Mouse (Mus musculus) Patski (cell line): ENCODE measurements around the gene Olfr476. TPM values are rescaled to one million over a fixed set of nuclear protein-coding genes. Genes with fewer than 3 reads are reported as not detected.
"Not testable (repeated sequence)": the region's sequence is repeated elsewhere in the genome, so short reads cannot be mapped to it uniquely, and the experiment has no call there.

Experiments
- ATAC-seq: fragments of 100-300 bp; one replicate; pipeline ENCODE4 v1.8.0; 2021
- CTCF ChIA-PET: fragments of 350-600 bp; sonication (Branson Sonifier 250); formaldehyde crosslinking; loops from one replicate; lab custom pipeline; 2022; ENCODE audit warnings: inconsistent platforms; lab: Charles Lee
- POLR2A ChIA-PET: fragments of 350-600 bp; sonication (Branson Sonifier 250); formaldehyde crosslinking; loops from one replicate; lab custom pipeline; 2022; ENCODE audit warnings: antibody characterized with exemption, inconsistent platforms; lab: Charles Lee
- DNase-seq: peaks from one replicate; pipeline ENCODE4 v3.0.0-alpha.2; 2011; ENCODE audit warnings: low read depth, low spot score
- H3K27me3 ChIP-seq: fragments of 371-371 bp; one replicate; pipeline ENCODE4 v1.5.1; 2021
- CTCF ChIP-seq: fragments of 100-300 bp; IDR thresholded peaks from one replicate; pipeline ENCODE4 v1.5.1; 2021
- in situ Hi-C: fragments of 300-500 bp; cut with MboI; formaldehyde crosslinking; loops from 3 replicates; pipeline ENCODE4 v1.11.1; 2018; ENCODE audit warnings: low pct_unique_long_range_greater_than_20kb, mixed read lengths
- polyA plus RNA-seq: library from polyadenylated mRNA; unstranded; gene quantifications from one replicate; pipeline ENCODE4 v1.2.3, GENCODE M21; 2021

Gene Olfr476
- not detected for polyA plus RNA-seq

DNA sequence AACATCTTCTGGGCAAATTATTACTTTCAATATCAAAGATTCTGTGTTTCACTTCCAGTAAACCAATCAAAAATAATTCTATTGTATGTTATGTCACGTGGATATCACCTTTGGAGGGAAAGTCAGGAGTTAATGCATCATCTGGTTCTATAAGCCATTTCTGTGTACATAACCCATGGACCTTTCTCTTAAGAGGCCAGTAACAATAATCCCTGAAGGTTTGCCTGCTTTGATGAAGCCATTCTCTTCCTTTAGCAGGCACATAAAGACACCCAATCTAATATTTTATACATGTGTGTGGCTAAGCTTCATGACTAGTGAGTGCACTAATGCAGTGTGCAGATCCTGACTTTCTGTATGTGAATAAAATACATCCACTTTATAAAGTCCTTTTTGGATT is at the start of gene Olfr476:
TSS of gene Olfr476 (plus strand) at position 301 of the 400 bp plus-strand sequence.
- TF ChIP-seq CTCF = no peak
- CTCF ChIA-PET = no interaction called here
- no peaks in the 10 kb centered on the region for H3K27me3 ChIP-seq
- in situ Hi-C loops = no loop called here
- DNase-seq = no peak
- no peak for ATAC-seq
- POLR2A ChIA-PET = no interaction called here

DNA sequence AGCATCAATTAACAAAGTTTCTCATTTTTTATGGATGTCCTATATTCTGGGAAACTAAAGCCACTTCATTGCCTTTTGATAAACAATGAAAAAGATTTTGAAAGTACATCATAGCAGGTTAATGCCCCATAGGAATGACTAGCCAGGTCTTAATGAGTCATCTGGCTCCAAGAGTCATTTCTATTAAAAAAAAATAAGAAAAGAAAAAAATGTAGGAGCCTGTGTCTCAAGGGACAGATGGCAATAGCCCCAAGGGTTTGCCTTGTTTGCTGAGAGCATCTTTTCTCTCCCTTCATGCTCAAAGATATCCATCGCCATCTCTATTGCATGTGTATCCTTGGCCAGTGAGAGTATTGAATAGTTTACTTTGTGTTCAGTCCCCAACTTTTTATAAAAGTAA is 34.5 kb upstream of the Olfr476 start, which contains the start of gene Olfr473:
TSS of gene Olfr473 (plus strand) at position 301 of the 400 bp plus-strand sequence.
- ATAC-seq (no peak), DNase-seq (no peak)
- H3K27me3 ChIP-seq = no peaks in the 10 kb centered on the region
- ChIA-PET CTCF (no interaction called here), POLR2A (no interaction called here)
- in situ Hi-C loops = no loop called here
- TF ChIP-seq CTCF = no peak

DNA sequence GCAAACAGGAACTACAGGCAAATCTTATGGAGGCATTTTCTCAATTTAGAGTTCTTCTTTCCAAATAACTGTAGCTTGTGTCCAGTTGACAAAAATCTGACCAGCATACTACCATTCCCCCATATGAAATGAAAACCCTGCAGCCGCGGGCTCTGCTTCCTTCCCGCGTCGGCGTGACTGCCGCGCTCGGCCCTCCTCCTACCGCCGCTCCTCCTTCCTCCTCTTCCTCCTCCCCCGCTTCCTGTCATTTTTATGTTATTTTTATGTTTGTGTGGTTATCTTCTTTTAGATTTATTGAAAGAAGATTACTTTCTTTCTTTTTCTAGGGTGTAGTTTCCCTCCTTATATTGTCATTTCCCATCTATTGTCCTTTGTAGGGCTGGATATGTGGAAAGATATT is 12.1 kb upstream of the Olfr476 start:
- CTCF ChIA-PET, POLR2A ChIA-PET, in situ Hi-C loops, DNase-seq, ATAC-seq, H3K27me3 ChIP-seq: not testable (repeated sequence)

DNA sequence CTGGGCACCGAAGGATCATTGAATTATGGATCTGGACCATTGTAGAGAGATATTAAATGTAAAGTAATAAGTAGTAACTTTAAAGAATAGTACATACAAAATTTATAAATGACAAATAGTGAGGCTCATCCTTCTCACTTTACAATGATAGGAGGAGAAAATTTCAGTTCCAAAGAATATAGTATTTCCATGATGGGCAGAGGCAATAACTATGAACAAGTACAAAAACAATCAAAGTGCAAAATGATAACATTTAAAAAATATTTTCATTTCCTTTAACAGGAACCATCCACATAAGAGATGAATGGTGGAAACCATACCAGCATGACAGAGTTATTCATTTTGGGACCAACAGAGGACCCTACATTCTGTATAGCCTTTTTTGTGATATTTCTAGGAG is 10.3 kb upstream of the Olfr476 start, which contains the start of gene Olfr474:
TSS of gene Olfr474 (plus strand) at position 301 of the 400 bp plus-strand sequence.
- no peak for ATAC-seq
- no peaks in the 10 kb centered on the region for H3K27me3 ChIP-seq
- TF ChIP-seq CTCF = no peak
- POLR2A ChIA-PET = no interaction called here
- CTCF ChIA-PET = no interaction called here
- in situ Hi-C loops = no loop called here
- DNase-seq = no peak

DNA sequence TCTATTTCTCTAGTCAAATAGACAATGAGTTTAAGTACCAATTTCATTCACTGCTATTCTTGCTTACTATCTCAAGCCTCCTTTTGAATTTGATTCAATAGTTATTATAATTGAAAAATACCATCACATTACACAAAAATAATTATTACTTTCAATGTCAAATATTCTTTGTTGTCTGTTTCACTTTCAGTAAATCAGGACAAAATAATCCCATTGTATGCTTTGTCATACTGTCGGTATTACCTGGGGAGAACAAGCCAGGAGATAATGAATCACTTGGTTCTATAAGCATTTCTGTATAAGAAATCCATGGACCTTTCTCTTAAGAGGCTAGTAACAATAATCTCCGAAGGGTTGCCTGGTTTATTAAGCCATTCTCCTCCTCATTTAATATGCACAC is 21.8 kb downstream of the Olfr476 start, which contains the start of gene Olfr477:
TSS of gene Olfr477 (plus strand) at position 301 of the 400 bp plus-strand sequence.
- no peak for ATAC-seq
- no peak for DNase-seq
- POLR2A ChIA-PET = no interaction called here
- CTCF ChIA-PET = no interaction called here
- H3K27me3 ChIP-seq = no peaks in the 10 kb centered on the region
- no peak for TF ChIP-seq CTCF
- in situ Hi-C loops = no loop called here

DNA sequence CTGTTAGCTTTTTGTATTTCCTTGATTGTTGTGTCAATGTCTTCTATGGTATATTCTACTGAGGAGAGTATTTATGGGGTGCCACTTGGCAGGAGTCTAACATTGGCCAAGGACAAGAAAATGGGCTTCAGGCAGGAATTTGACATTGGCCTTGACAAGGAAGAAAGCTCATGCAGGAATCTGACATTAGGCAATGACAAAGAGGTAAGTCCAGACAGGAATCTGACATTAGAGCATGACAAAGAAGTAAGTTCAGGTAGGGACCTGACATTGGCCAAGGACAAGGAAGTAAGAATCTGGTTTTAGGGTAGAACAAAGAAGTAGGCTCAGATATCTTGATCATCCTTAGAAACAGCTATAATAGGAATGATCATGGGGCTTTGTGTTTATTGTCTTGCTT is 49.7 kb downstream of the Olfr476 start:
- DNase-seq, POLR2A ChIA-PET, ATAC-seq, H3K27me3 ChIP-seq, in situ Hi-C loops, CTCF ChIA-PET: not testable (repeated sequence)

Other genes starting within 250 kb of the Olfr476 start
- gene Cyb5r2, start 206.8 kb upstream of the Olfr476 start, polyA plus RNA-seq = not detected
- not detected for gene Ovch2, start 163.6 kb upstream of the Olfr476 start, polyA plus RNA-seq
- not detected for gene Olfr467, start 152.5 kb upstream of the Olfr476 start, polyA plus RNA-seq
- not detected for gene Olfr469, start 139.3 kb upstream of the Olfr476 start, polyA plus RNA-seq
- not detected for gene Olfr470, start 117.3 kb upstream of the Olfr476 start, polyA plus RNA-seq
- 0.01 TPM for gene Olfr472, start 66.9 kb upstream of the Olfr476 start, polyA plus RNA-seq
- not detected for gene Olfr473, start 34.4 kb upstream of the Olfr476 start, polyA plus RNA-seq
- not detected for gene Olfr474, start 10.2 kb upstream of the Olfr476 start, polyA plus RNA-seq
- 0.01 TPM for gene Olfr477, start 21.9 kb downstream of the Olfr476 start, polyA plus RNA-seq
- gene Olfr478, start 69.2 kb downstream of the Olfr476 start, polyA plus RNA-seq = not detected
- not detected for gene Olfr479, start 85.9 kb downstream of the Olfr476 start, polyA plus RNA-seq
- not detected for gene Olfr480, start 102.5 kb downstream of the Olfr476 start, polyA plus RNA-seq
- gene Olfr481, start 115.1 kb downstream of the Olfr476 start, polyA plus RNA-seq = not detected
- gene Olfr482, start 132.8 kb downstream of the Olfr476 start, polyA plus RNA-seq = 9.6 TPM
- not detected for gene Olfr483, start 136.0 kb downstream of the Olfr476 start, polyA plus RNA-seq
- gene Olfr484, start 162.6 kb downstream of the Olfr476 start, polyA plus RNA-seq = not detected
- gene Olfr485, start 195.1 kb downstream of the Olfr476 start, polyA plus RNA-seq = not detected
- not detected for gene Olfr486, start 207.9 kb downstream of the Olfr476 start, polyA plus RNA-seq
- gene Olfr487, start 249.8 kb downstream of the Olfr476 start, polyA plus RNA-seq = not detected